In genomic region chr5:117687770-117688352, GRCm38 (mm10) we compare ENCODE assay signal across 22 mouse cellular contexts.
DNase-seq lines count a peak whose midpoint lies in the region; ATAC-seq and TF ChIP-seq lines count a peak whose summit lies in the region.
"Had no signal": no experiment of that assay in that cellular context is flagged by ENCODE, and none has a peak within 500 bp of the region (broad histone marks: within the 10 kb centered on the region; RNA-seq: fewer than 3 reads in every experiment).

No protein-coding gene starts in this region.

- H3K36me3 ChIP-seq in forebrain, embryonic 11.5 days (ENCODE audit: control insufficient read depth, insufficient read depth, low read length): no peaks in the 10 kb centered on the region
- H3K36me3 ChIP-seq in forebrain, embryonic 12.5 days (replicated peaks): no peaks in the 10 kb centered on the region
- no peaks in the 10 kb centered on the region for H3K36me3 ChIP-seq in lung, embryonic 14.5 days (ENCODE audit: insufficient read depth)
- H3K36me3 ChIP-seq in embryonic facial prominence, embryonic 12.5 days: no peaks in the 10 kb centered on the region
- H3K36me3 ChIP-seq in midbrain, postnatal 0 days (ENCODE audit: insufficient read depth, low read length): no peaks in the 10 kb centered on the region
- H3K36me3 ChIP-seq: hindbrain, embryonic 15.5 days; neural tube, embryonic 12.5 days had no signal

- H3K9me3 ChIP-seq in forebrain, embryonic 11.5 days (ENCODE audit: control insufficient read depth, low read length): no peaks in the 10 kb centered on the region
- H3K9me3 ChIP-seq in forebrain, embryonic 12.5 days: no peaks in the 10 kb centered on the region
- H3K9me3 ChIP-seq in lung, embryonic 14.5 days (ENCODE audit: low read depth, low read length): no peaks in the 10 kb centered on the region
- no peaks in the 10 kb centered on the region for H3K9me3 ChIP-seq in embryonic facial prominence, embryonic 12.5 days
- H3K9me3 ChIP-seq in midbrain, postnatal 0 days (ENCODE audit: low read length): no peaks in the 10 kb centered on the region
- H3K9me3 ChIP-seq: hindbrain, embryonic 15.5 days; neural tube, embryonic 12.5 days had no signal

- no peak overlapping the region for H3K4me2 ChIP-seq in forebrain, embryonic 11.5 days (ENCODE audit: low read depth, low read length, severe bottlenecking)
- H3K4me2 ChIP-seq in forebrain, embryonic 12.5 days: no peak overlapping the region
- H3K4me2 ChIP-seq in lung, embryonic 14.5 days: no peak overlapping the region
- no peak overlapping the region for H3K4me2 ChIP-seq in embryonic facial prominence, embryonic 12.5 days (replicated peaks)
- H3K4me2 ChIP-seq in midbrain, postnatal 0 days (ENCODE audit: low read depth, low read length, poor library complexity, severe bottlenecking): no peak overlapping the region
- H3K4me2 ChIP-seq: hindbrain, embryonic 15.5 days; neural tube, embryonic 12.5 days had no signal

- 20% methylated on average over 4 of the region's 4 CpGs for WGBS in forebrain, embryonic 11.5 days
- WGBS in forebrain, embryonic 12.5 days: 31% methylated on average over 4 of the region's 4 CpGs
- 21% methylated on average over 4 of the region's 4 CpGs for WGBS in lung, embryonic 14.5 days
- 19% methylated on average over 4 of the region's 4 CpGs for WGBS in embryonic facial prominence, embryonic 12.5 days
- WGBS in midbrain, postnatal 0 days: 12% methylated on average over 4 of the region's 4 CpGs

- DNase-seq in forebrain, embryonic 11.5 days (ENCODE audit: low spot score): peak; percentile 60
- peak; percentile 19 for DNase-seq in lung, embryonic 14.5 days
- no peak for DNase-seq in lung, postnatal 25 days (ENCODE audit: low spot score)
- no peak for DNase-seq in midbrain, postnatal 0 days (ENCODE audit: low spot score)
- no peak for DNase-seq in thymus, postnatal 36 days
- no peak for DNase-seq in gastrocnemius, postnatal 10 days
- DNase-seq: adrenal gland, postnatal 10 days; cerebellum, adult 2 months; gastrocnemius, postnatal 36 days; heart, postnatal 14 days; layer of hippocampus, postnatal 36 days; left cerebral cortex, postnatal 4 days; lung, adult 18-20 months; lung, postnatal 4 days; right cerebral cortex, adult 18-20 months; spleen, adult 18-20 months; thymus, postnatal 14 days had no signal

- peaks cover 13% of the 10 kb centered on the region for H3K4me1 ChIP-seq in forebrain, embryonic 11.5 days (replicated peaks; ENCODE audit: control insufficient read depth, insufficient read depth, low read length)
- peaks cover 42% of the 10 kb centered on the region for H3K4me1 ChIP-seq in forebrain, embryonic 12.5 days
- 0 out of 2 replicates have a peak, but pooled peaks cover 7% of the 10 kb centered on the region for H3K4me1 ChIP-seq in lung, embryonic 14.5 days (ENCODE audit: insufficient read depth)
- peaks cover 19% of the 10 kb centered on the region for H3K4me1 ChIP-seq in embryonic facial prominence, embryonic 12.5 days
- peaks cover 10% of the 10 kb centered on the region for H3K4me1 ChIP-seq in midbrain, postnatal 0 days (ENCODE audit: insufficient read depth, low read length)

- no peak for ATAC-seq in forebrain, embryonic 11.5 days (replicated peaks; ENCODE audit: low FRiP score)
- ATAC-seq in forebrain, embryonic 12.5 days (ENCODE audit: low FRiP score): no peak
- ATAC-seq in lung, embryonic 14.5 days (ENCODE audit: insufficient read depth): no peak
- ATAC-seq in embryonic facial prominence, embryonic 12.5 days (ENCODE audit: insufficient number of reproducible peaks, insufficient read depth, low FRiP score, low TSS enrichment): no peak
- ATAC-seq in midbrain, postnatal 0 days (ENCODE audit: low FRiP score): peak; percentile 55; the same call in 1 of the 2 replicates
- ATAC-seq: intestine, embryonic 16.5 days had no signal

- H3K27me3 ChIP-seq in forebrain, embryonic 11.5 days (ENCODE audit: control insufficient read depth, insufficient read depth, low read length): no peaks in the 10 kb centered on the region
- no peaks in the 10 kb centered on the region for H3K27me3 ChIP-seq in forebrain, embryonic 12.5 days
- H3K27me3 ChIP-seq in lung, embryonic 14.5 days (ENCODE audit: insufficient read depth, low read length): no peaks in the 10 kb centered on the region
- H3K27me3 ChIP-seq in embryonic facial prominence, embryonic 12.5 days: no peaks in the 10 kb centered on the region
- H3K27me3 ChIP-seq in midbrain, postnatal 0 days (ENCODE audit: insufficient read depth, low read length): no peaks in the 10 kb centered on the region
- H3K27me3 ChIP-seq: hindbrain, embryonic 15.5 days; neural tube, embryonic 12.5 days had no signal

- no peak overlapping the region for H3K27ac ChIP-seq in forebrain, embryonic 11.5 days (ENCODE audit: low read depth, low read length)
- no peak overlapping the region for H3K27ac ChIP-seq in forebrain, embryonic 12.5 days
- H3K27ac ChIP-seq in lung, embryonic 14.5 days (ENCODE audit: low read depth): no peak overlapping the region
- H3K27ac ChIP-seq in embryonic facial prominence, embryonic 12.5 days: 0 out of 2 replicates have a peak overlapping the region, but pooled peaks have one; percentile 23
- H3K27ac ChIP-seq in midbrain, postnatal 0 days (ENCODE audit: low read depth, low read length): no peak overlapping the region
- H3K27ac ChIP-seq: hindbrain, embryonic 15.5 days; neural tube, embryonic 12.5 days had no signal

- H3K9ac ChIP-seq in forebrain, embryonic 11.5 days (ENCODE audit: low read length): no peak overlapping the region
- H3K9ac ChIP-seq in forebrain, embryonic 12.5 days: no peak overlapping the region
- no peak overlapping the region for H3K9ac ChIP-seq in lung, embryonic 14.5 days
- H3K9ac ChIP-seq in embryonic facial prominence, embryonic 12.5 days: no peak overlapping the region
- H3K9ac ChIP-seq in midbrain, postnatal 0 days (replicated peaks; ENCODE audit: low read length, poor library complexity, severe bottlenecking): no peak overlapping the region
- H3K9ac ChIP-seq: hindbrain, embryonic 15.5 days; neural tube, embryonic 12.5 days had no signal

- no peak for TF ChIP-seq CTCF in lung, embryonic 14.5 days (IDR thresholded peaks at IDR 0.05; ENCODE audit: low read depth)
- TF ChIP-seq CTCF in midbrain, postnatal 0 days (IDR thresholded peaks at IDR 0.05): no peak

- no peak overlapping the region for H3K4me3 ChIP-seq in forebrain, embryonic 11.5 days (ENCODE audit: low read depth, low read length)
- no peak overlapping the region for H3K4me3 ChIP-seq in forebrain, embryonic 12.5 days (replicated peaks)
- H3K4me3 ChIP-seq in lung, embryonic 14.5 days (ENCODE audit: low read depth, low read length): no peak overlapping the region
- no peak overlapping the region for H3K4me3 ChIP-seq in embryonic facial prominence, embryonic 12.5 days
- no peak overlapping the region for H3K4me3 ChIP-seq in midbrain, postnatal 0 days (ENCODE audit: low read depth, low read length)
- H3K4me3 ChIP-seq: hindbrain, embryonic 15.5 days; neural tube, embryonic 12.5 days had no signal

Comparison
In these comparisons a context has a peak if more than half of its experiments do, and no peak if none do; other contexts are left out.
1. DNase-seq: peak in forebrain, embryonic 11.5 days (single experiment) and lung, embryonic 14.5 days (single experiment); none in lung, postnatal 25 days (single experiment), midbrain, postnatal 0 days (single experiment), thymus, postnatal 36 days (0 of 2) and gastrocnemius, postnatal 10 days (single experiment).